Mouse (Mus musculus) kidney, adult 8-10 months (tissue): Measurements from ENCODE around the gene Sap25.

Experiments
- DNase-seq, 2 experiments: peaks; one replicate each; pipeline ENCODE4 v3.0.0; 2022

The Sap25 gene

DNA sequence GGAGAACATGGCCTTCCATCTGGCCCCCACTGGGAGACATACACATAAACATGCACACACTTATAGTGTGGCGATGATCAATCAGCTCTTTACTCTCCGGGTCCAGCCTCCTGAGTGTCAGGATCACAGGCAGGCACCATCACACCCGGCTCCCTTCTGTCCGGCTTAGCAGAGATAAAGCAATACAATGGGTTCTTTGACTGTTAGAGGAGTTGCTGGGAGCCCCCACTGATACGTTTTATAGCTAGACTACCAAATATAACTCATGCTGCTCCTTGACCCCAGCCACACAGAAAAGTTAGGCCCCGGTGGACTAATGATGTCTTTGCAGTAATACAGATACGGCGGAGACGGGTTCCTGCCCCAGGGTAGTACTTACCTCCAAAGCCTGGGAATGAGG lies 21.9 kb downstream of the Sap25 start:
- DNase-seq, result no peak

DNA sequence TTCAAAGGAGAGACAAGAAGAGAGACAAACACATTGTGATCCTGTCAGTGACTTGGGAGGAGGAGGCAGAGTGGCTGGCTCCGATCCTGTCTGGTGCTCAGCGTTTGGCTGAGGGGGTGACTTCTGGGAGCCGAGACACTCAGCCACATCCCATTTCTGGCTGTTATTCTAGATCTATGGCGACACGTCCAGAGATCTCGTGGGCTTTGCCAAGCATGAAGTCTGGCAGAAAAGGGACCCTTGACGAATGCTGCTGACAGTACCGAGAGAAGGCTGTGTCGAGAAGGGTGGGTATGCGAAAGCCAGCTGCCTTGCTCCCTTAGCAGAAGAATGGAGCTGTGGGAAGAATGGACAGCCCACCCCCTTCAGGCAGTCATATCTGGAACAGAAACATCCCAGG lies 27.8 kb downstream of the Sap25 start:
- DNase-seq, result no peak

DNA sequence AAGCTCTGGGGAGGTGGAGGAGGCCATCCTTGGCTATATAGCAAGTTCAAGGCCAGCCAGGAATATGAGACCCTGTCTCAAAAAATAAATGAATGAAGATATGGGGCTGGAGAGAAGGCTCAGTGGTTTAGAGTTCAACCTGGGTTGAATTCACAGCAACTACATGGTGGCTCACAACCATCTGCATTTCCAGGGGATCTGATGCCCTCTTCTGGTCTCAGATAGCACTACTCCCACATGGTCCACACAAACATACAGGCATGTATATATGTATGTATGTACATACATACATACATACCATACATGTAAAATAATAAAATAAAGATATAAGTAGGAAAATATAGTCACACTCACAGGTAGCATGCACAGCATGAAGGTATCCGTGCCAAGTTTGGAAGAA lies 29.1 kb downstream of the Sap25 start:
- no peak for DNase-seq

GRCm38 (mm10) chr5:137671443-137672240 lies 30.5 kb downstream of the Sap25 start:
- DNase-seq, result peak; percentile 92

DNA sequence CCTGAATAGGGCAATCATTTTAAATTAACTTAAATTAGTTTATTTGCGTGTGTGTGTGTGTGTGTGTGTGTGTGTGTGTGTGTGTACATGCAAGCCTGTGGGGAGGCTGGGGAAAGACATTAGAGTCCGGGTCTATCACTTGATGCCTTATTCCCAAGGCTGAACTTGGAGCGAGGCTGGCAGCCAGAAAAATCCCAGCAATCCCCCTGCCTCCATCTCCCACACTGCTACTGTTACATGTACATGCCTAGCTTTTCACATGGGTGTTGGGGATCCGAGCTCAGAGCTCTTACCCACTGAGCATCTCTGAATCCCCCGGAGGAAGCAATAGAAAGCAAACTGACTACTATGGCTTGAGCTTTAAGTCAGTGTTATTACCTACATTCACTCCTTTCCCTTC lies 31.2 kb downstream of the Sap25 start:
- DNase-seq, result no peak

DNA sequence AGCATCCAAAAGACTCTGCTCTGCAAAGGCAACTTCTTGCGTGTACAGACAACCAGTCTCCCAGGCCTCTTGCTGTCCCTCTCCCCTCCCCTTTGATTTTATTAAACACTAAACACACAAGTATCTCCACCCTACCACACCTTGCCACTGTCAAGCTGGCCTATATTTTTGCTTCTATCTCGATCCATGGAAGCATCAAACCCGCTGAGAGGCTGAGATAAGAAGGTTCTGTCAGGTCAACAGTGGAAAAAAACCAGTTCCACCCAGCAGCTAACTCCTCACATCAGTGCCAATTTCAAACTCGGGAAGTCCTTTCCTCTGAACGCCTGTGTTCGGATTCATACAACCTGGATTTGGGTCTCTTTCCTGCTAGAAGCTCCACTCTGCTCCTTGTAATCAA lies 31.9 kb downstream of the Sap25 start:
- no peak for DNase-seq

DNA sequence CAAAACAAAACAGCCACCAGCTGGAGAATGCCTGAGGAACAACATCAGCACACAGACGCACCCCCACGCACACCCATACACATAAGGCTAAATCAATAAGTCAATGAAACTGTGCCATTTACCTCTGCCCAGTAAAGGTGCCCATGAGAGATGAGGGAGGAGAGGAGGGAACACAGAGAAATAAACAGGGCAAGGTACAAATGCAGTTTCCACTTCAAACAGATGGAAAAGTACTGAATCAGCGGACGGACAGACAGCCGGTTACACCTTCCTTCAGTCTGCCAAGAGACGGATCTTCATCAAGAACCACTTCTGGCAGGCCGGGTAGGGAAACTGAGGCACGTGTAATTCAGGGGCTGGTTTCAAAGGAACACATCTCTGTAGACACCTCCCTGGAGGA lies 33.7 kb downstream of the Sap25 start:
- DNase-seq, result peak; percentile 54 to 57

DNA sequence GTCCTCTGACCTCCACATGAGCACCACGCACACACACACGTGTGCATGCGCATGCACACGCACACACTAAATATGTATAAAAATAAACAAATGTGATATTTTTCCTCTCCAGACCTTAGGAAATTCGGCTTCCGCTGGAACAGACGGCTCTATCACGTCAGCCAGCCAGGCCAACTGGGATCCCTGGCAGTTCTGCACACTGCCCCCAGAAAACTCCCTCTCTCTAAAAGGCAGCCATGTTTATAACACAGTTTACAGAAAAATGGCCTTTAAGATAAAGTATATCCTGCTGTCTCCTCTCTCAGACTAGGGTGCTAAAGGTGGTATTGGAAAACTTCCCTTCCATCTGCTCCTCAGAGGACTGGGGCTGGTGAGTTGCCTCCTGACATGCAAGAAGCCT lies 36.7 kb downstream of the Sap25 start:
- no peak for DNase-seq

- DNase-seq, result peak; percentile 65
These were observed 37.6 kb downstream of the Sap25 start for GRCm38 (mm10) chr5:137678736-137679135.

DNA sequence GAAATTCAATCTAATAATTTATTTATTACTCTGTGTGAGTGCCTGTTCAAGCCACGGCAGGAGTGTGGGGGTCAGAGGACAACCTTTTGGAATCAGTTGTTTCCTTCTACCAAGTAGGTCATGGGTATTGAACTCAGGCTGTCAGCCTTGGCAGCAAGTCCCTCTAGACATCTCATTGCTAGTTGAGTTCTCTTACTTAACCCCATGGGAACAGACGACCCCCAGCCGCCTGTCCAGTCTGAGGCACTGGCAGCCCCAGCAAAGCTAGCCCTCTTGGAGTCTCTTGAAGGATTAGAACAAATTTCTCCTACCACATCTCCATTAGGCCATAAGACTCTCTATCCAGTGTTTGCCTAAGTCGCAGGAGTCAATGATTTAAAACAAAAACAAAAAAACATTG lies 38.6 kb downstream of the Sap25 start:
- DNase-seq, result no peak

GRCm38 (mm10) chr5:137682526-137682925 lies 41.4 kb downstream of the Sap25 start:
- DNase-seq, result no peak

DNA sequence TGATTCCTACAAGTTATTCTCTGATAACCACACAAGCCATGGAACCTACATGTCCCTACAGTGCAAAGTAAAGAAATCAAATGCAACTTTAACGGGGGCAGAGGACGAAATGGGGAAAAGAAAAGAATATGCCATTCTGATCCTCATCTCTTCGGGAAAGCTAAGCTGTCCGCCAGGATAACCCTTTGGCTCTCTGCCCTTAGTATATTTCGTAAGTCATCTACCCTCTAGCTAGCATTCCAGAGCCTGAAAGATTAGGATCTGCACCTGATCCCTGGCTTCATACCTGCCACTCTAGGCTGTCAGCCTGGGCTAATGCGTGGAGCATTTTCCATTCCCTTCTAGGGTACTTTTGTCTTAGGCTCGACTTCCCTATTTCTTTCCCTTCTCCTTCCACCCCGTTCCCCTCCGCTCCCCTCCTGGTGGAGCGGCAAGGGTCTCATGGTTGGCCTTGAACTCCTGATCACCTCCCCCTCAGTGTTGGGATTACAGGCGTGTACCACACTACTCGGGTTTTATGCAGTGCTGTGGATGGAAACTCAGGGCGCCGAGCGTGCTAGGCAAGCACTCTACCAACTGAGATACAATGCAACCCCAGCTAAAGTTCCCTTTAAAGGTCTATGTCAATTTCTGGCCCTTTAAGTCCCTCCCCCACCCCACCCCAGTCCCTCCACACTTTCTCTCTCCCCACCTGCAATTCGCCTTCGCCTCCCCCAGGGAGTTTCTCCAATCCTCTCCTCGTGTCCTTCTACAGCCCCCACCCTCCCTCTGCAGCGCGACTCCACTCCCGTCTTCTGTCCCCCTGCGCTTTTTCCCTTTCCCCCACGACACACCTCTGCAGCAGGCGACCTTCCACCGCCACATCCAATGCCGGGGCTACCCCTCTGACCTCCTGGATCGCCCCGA lies 42.5 kb downstream of the Sap25 start:
- peak; percentile 28 to 52 for DNase-seq

DNA sequence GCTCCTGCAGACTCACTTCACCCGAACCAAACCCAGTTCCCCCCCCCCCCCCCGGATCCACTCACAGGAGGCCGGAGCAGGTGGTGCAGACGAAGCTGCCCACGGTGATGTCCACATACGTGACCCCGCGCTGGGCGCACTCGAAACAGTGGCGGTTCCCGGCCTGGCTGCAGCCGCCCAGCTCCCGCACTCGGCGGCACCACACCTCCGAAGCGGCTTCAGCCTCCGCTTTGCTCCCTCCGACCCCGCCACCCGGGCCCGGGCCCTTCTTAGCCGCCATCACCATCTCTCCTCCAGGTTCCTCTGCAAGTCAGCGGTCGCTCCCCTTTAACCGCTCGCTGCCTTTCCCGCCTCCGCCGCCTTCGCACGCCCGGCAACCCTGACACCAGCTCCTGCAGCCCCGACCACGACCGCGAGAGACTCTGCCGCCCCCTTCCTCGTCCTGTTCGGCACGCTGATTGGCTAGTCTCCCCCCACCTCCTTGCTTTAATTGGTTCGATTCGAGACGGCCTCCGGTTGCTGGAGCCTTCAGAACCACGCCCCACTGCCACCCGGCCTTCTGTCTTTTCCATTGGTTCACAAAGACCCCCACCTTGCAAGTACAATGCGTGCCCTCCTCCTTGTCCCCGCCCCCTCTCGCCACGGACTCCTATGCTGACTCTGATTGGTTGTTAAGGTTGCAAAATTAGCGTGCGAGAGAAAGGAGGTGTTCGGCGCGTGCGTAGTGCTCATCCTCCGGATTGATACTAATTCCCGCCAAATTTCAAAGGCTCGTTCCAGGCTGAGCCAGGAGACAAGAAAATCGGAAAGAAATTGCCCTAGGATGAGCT lies 43.4 kb downstream of the Sap25 start, which contains the start of gene Agfg2:
Gene Agfg2, minus strand, starts transcription at position 433 of the 830 bp plus-strand sequence.
- peak; percentile 99 to 100 for DNase-seq

GRCm38 (mm10) chr5:137685653-137686052 lies 44.5 kb downstream of the Sap25 start:
- DNase-seq, result no peak

DNA sequence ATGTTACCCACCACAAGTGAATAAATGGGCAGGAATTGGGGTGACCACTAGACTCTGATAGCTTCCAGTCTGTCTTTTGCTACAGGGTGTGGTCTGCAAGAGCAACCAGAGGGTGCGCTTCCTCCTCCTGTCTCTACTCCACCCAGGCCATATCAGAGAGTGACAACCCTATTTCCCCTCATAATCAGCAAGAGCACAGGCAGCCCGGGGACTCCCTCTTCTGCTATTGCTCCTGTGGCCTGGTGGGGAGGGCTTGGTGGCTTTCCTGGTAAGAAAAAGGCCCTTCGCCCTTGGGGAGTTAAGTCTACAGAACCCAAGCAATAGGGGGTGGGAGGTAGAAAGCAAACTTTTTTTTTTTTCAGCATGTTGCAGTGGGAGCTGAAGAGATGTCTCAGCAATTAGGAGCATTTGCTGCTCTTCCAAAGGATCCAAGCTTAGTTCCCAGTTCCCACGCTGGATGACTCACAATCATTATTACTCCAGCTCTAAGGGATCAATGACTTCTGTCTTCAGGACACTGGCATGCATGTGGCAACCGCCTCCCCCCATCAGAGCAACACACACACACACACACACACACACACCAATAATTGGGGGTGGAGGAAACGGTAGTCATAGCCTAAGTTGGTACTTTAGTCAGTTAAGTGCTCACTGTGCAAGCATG lies 45.1 kb downstream of the Sap25 start:
- DNase-seq, result no peak

DNA sequence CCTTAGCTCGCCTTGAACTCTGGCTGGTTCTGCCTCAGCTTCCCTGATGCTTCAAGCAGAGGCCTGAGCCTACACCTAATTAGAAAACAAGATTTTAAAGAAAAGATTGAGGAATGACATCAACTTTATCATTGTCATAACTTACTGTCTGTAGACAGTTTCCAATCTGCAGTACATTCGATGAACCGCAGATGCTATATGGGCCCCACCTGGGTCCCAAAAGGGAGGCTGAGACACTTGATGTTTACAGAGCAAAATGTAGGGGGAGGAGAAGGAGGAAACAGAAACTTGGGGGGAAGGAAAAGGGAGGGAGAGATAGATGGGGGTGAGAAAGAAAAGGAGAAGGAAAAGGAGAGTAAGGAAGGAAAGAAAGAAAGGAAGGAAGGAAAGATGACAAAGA lies 48.8 kb downstream of the Sap25 start:
- DNase-seq, result no peak

- no peak for DNase-seq
These were observed 49.4 kb downstream of the Sap25 start for GRCm38 (mm10) chr5:137690531-137690930.

GRCm38 (mm10) chr5:137691881-137692280 lies 50.7 kb downstream of the Sap25 start:
- DNase-seq, result no peak
